Mouse (Mus musculus): ENCODE measurements around the gene Notch1. TPM values are rescaled to one million over a fixed set of nuclear protein-coding genes. Genes with fewer than 3 reads are reported as not detected.

Gene Notch1
- polyA plus RNA-seq, 1 experiment from 2014 or later: 20.8 TPM

- H3K9ac ChIP-seq (replicated peaks; ENCODE audit: low read depth, low read length): no peak overlapping the region; the same call in 1 of the 2 replicates
- peak overlapping the region; percentile 76 for H3K4me2 ChIP-seq (ENCODE audit: low read depth, low read length)
- peaks cover 3% of the 10 kb centered on the region; the same call in 1 of the 2 replicates for H3K27me3 ChIP-seq (ENCODE audit: control insufficient read depth, insufficient read depth, low read length)
- H3K27ac ChIP-seq (ENCODE audit: low read depth, low read length): peak overlapping the region; percentile 82
- H3K4me3 ChIP-seq (ENCODE audit: low read depth, low read length): no peak overlapping the region
- no peaks in the 10 kb centered on the region for H3K9me3 ChIP-seq (ENCODE audit: control insufficient read depth, low read length)
- 32% methylated on average over 4 of the region's 4 CpGs for WGBS
- H3K4me1 ChIP-seq (ENCODE audit: control insufficient read depth, insufficient read depth, low read length): peaks cover 80% of the 10 kb centered on the region
- H3K36me3 ChIP-seq (ENCODE audit: control insufficient read depth, insufficient read depth, low read length): no peaks in the 10 kb centered on the region
- no peak; the same call in 1 of the 2 replicates for ATAC-seq (ENCODE audit: low read depth)
Observed at GRCm38 (mm10) chr2:26500027-26500598, 16.4 kb downstream of the Notch1 start.

GRCm38 (mm10) chr2:26498694-26499093, 17.8 kb downstream of the Notch1 start:
- Histone ChIP-seq H3K4me3 (ENCODE audit: low read depth, low read length) (no peak overlapping the region), H3K36me3 (ENCODE audit: control insufficient read depth, insufficient read depth, low read length) (no peaks in the 10 kb centered on the region), H3K4me1 (ENCODE audit: control insufficient read depth, insufficient read depth, low read length) (peaks cover 84% of the 10 kb centered on the region), H3K27ac (ENCODE audit: low read depth, low read length) (peak overlapping the region; percentile 82), H3K27me3 (ENCODE audit: control insufficient read depth, insufficient read depth, low read length) (peaks cover 3% of the 10 kb centered on the region; the same call in 1 of the 2 replicates), H3K9ac (replicated peaks; ENCODE audit: low read depth, low read length) (no peak overlapping the region; the same call in 1 of the 2 replicates), H3K9me3 (ENCODE audit: control insufficient read depth, low read length) (no peaks in the 10 kb centered on the region), H3K4me2 (ENCODE audit: low read depth, low read length) (peak overlapping the region; percentile 76)
- no peak for ATAC-seq (ENCODE audit: low read depth)
- 53% methylated on average over 8 of the region's 8 CpGs for WGBS

GRCm38 (mm10) chr2:26497861-26498533, 18.5 kb downstream of the Notch1 start:
- 0 out of 2 replicates have a peak overlapping the region, but pooled peaks have one; percentile 82 for H3K27ac ChIP-seq (ENCODE audit: low read depth, low read length)
- no peaks in the 10 kb centered on the region for H3K9me3 ChIP-seq (ENCODE audit: control insufficient read depth, low read length)
- no peak overlapping the region for H3K9ac ChIP-seq (replicated peaks; ENCODE audit: low read depth, low read length)
- H3K27me3 ChIP-seq (ENCODE audit: control insufficient read depth, insufficient read depth, low read length): peaks cover 3% of the 10 kb centered on the region; the same call in 1 of the 2 replicates
- WGBS: 65% methylated on average over 11 of the region's 11 CpGs
- H3K4me2 ChIP-seq (ENCODE audit: low read depth, low read length): peak overlapping the region; percentile 76
- no peaks in the 10 kb centered on the region for H3K36me3 ChIP-seq (ENCODE audit: control insufficient read depth, insufficient read depth, low read length)
- ATAC-seq (ENCODE audit: low read depth): no peak
- H3K4me3 ChIP-seq (ENCODE audit: low read depth, low read length): no peak overlapping the region
- H3K4me1 ChIP-seq (ENCODE audit: control insufficient read depth, insufficient read depth, low read length): peaks cover 84% of the 10 kb centered on the region

- peak overlapping the region; percentile 4; the same call in 1 of the 2 replicates for H3K4me2 ChIP-seq (ENCODE audit: low read depth, low read length)
- H3K9ac ChIP-seq (replicated peaks; ENCODE audit: low read depth, low read length): no peak overlapping the region
- no peaks in the 10 kb centered on the region for H3K27me3 ChIP-seq (ENCODE audit: control insufficient read depth, insufficient read depth, low read length)
- no peak overlapping the region for H3K27ac ChIP-seq (ENCODE audit: low read depth, low read length)
- ATAC-seq (ENCODE audit: low read depth): no peak
- 79% methylated on average over 3 of the region's 3 CpGs for WGBS
- no peak overlapping the region for H3K4me3 ChIP-seq (ENCODE audit: low read depth, low read length)
- peaks cover 77% of the 10 kb centered on the region for H3K4me1 ChIP-seq (ENCODE audit: control insufficient read depth, insufficient read depth, low read length)
- H3K36me3 ChIP-seq (ENCODE audit: control insufficient read depth, insufficient read depth, low read length): no peaks in the 10 kb centered on the region
- no peaks in the 10 kb centered on the region for H3K9me3 ChIP-seq (ENCODE audit: control insufficient read depth, low read length)
Observed at GRCm38 (mm10) chr2:26496451-26496850, 20.0 kb downstream of the Notch1 start.

GRCm38 (mm10) chr2:26495701-26496100, 20.8 kb downstream of the Notch1 start:
- Histone ChIP-seq H3K4me1 (ENCODE audit: control insufficient read depth, insufficient read depth, low read length) (peaks cover 76% of the 10 kb centered on the region), H3K27ac (ENCODE audit: low read depth, low read length) (peak overlapping the region; percentile 10; the same call in 1 of the 2 replicates), H3K36me3 (ENCODE audit: control insufficient read depth, insufficient read depth, low read length) (no peaks in the 10 kb centered on the region), H3K27me3 (ENCODE audit: control insufficient read depth, insufficient read depth, low read length) (no peaks in the 10 kb centered on the region), H3K9ac (replicated peaks; ENCODE audit: low read depth, low read length) (no peak overlapping the region), H3K4me2 (ENCODE audit: low read depth, low read length) (no peak overlapping the region), H3K9me3 (ENCODE audit: control insufficient read depth, low read length) (no peaks in the 10 kb centered on the region), H3K4me3 (ENCODE audit: low read depth, low read length) (no peak overlapping the region)
- 65% methylated on average over 2 of the region's 2 CpGs for WGBS
- no peak for ATAC-seq (ENCODE audit: low read depth)

GRCm38 (mm10) chr2:26494991-26495390, 21.5 kb downstream of the Notch1 start:
- Histone ChIP-seq H3K36me3 (ENCODE audit: control insufficient read depth, insufficient read depth, low read length) (no peaks in the 10 kb centered on the region), H3K9ac (replicated peaks; ENCODE audit: low read depth, low read length) (no peak overlapping the region), H3K9me3 (ENCODE audit: control insufficient read depth, low read length) (no peaks in the 10 kb centered on the region), H3K27me3 (ENCODE audit: control insufficient read depth, insufficient read depth, low read length) (no peaks in the 10 kb centered on the region), H3K4me2 (ENCODE audit: low read depth, low read length) (no peak overlapping the region), H3K27ac (ENCODE audit: low read depth, low read length) (peak overlapping the region; percentile 3; the same call in 1 of the 2 replicates), H3K4me3 (ENCODE audit: low read depth, low read length) (no peak overlapping the region), H3K4me1 (ENCODE audit: control insufficient read depth, insufficient read depth, low read length) (peaks cover 77% of the 10 kb centered on the region)
- 64% methylated on average over 5 of the region's 5 CpGs for WGBS
- no peak for ATAC-seq (ENCODE audit: low read depth)

GRCm38 (mm10) chr2:26494396-26494795, 22.1 kb downstream of the Notch1 start:
- peak overlapping the region; percentile 3; the same call in 1 of the 2 replicates for H3K27ac ChIP-seq (ENCODE audit: low read depth, low read length)
- H3K9ac ChIP-seq (replicated peaks; ENCODE audit: low read depth, low read length): no peak overlapping the region
- H3K4me2 ChIP-seq (ENCODE audit: low read depth, low read length): peak overlapping the region; percentile 29; the same call in 1 of the 2 replicates
- ATAC-seq (ENCODE audit: low read depth): no peak
- H3K27me3 ChIP-seq (ENCODE audit: control insufficient read depth, insufficient read depth, low read length): no peaks in the 10 kb centered on the region
- H3K36me3 ChIP-seq (ENCODE audit: control insufficient read depth, insufficient read depth, low read length): no peaks in the 10 kb centered on the region
- H3K4me1 ChIP-seq (ENCODE audit: control insufficient read depth, insufficient read depth, low read length): peaks cover 77% of the 10 kb centered on the region
- no peaks in the 10 kb centered on the region for H3K9me3 ChIP-seq (ENCODE audit: control insufficient read depth, low read length)
- WGBS: 46% methylated on average over 7 of the region's 7 CpGs
- H3K4me3 ChIP-seq (ENCODE audit: low read depth, low read length): no peak overlapping the region

- Histone ChIP-seq H3K4me1 (ENCODE audit: control insufficient read depth, insufficient read depth, low read length) (peaks cover 74% of the 10 kb centered on the region), H3K9ac (replicated peaks; ENCODE audit: low read depth, low read length) (no peak overlapping the region; the same call in 1 of the 2 replicates), H3K4me3 (ENCODE audit: low read depth, low read length) (no peak overlapping the region), H3K9me3 (ENCODE audit: control insufficient read depth, low read length) (no peaks in the 10 kb centered on the region), H3K27ac (ENCODE audit: low read depth, low read length) (peak overlapping the region; percentile 72), H3K36me3 (ENCODE audit: control insufficient read depth, insufficient read depth, low read length) (no peaks in the 10 kb centered on the region), H3K27me3 (ENCODE audit: control insufficient read depth, insufficient read depth, low read length) (no peaks in the 10 kb centered on the region), H3K4me2 (ENCODE audit: low read depth, low read length) (peak overlapping the region; percentile 29; the same call in 1 of the 2 replicates)
- no peak for ATAC-seq (ENCODE audit: low read depth)
- 18% methylated on average over 9 of the region's 9 CpGs for WGBS
Observed at GRCm38 (mm10) chr2:26493021-26493781, 23.3 kb downstream of the Notch1 start.
